Mouse (Mus musculus): Measurements from ENCODE around the gene Mgat5. TPM values are rescaled to one million over a fixed set of nuclear protein-coding genes. Genes with fewer than 3 reads are reported as not detected.
A peak's percentile ranks its signal among the peaks of the same experiment; 100 is the strongest.

Gene Mgat5
- polyA plus RNA-seq, 1 experiment from 2014 or later = 9.6 TPM

DNA sequence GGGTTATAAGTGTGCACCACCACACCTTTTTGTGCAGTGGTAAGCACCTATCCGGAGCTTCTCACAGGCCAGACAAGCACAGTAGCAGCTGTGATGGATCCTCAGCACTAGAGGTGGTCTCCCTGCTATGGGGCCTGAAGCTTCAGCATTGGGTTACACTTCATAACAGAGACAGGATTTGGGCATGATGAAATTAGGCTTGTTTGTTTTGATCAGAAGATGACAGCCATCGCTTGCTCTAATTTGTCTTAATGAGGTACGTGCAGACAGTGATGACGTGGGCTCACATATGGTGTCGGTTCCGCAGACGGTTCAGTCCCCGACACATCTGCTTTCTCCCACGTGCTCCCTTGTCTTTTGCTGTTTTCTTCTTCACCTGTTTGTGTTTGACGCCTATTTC, 132.9 kb downstream of the Mgat5 start:
- no peak overlapping the region for H3K27ac ChIP-seq
- ATAC-seq (ENCODE audit: low FRiP score, low read depth) = no peak
- no peak overlapping the region for H3K4me3 ChIP-seq
- no peak overlapping the region for H3K9ac ChIP-seq
- H3K36me3 ChIP-seq = no peaks in the 10 kb centered on the region
- WGBS = 92% methylated on average over 10 of the region's 10 CpGs
- H3K27me3 ChIP-seq (replicated peaks) = no peaks in the 10 kb centered on the region
- no peaks in the 10 kb centered on the region for H3K9me3 ChIP-seq
- H3K4me1 ChIP-seq = peaks cover 7% of the 10 kb centered on the region; the same call in 1 of the 2 replicates
- no peak overlapping the region for H3K4me2 ChIP-seq (replicated peaks)

DNA sequence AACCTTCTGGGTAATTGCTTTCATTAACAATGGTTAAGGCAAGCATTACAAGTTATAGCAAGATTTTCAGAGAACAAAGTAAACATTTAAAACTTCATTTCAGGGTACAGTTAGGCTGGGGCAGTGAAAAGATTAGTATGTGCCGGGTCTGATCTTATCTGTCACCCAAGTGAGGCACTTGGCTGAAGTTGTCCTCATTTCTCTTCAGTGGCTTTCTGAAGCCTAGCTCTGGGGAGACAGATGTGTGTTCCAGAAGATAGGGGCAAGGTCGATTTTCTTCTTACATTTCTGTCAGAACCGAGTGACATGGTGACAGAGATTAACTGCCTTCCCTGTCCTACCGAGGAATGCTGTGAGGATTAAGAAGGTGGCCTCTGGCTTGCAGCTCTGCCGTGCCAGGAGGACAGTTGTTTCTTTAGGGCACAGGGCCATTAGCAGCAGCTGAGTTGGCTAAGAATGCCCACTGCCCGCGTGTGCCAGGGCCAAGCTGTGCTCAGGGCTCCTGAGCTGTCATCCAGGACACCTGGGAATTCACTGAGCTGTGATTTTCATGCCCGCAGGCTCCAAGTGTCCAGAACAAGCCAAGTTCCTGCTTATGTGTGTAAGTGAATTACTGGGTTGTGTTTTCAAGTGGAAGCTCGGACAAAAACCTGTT, 134.1 kb downstream of the Mgat5 start:
- Histone ChIP-seq H3K4me1 (peaks cover 7% of the 10 kb centered on the region; the same call in 1 of the 2 replicates), H3K27me3 (replicated peaks) (no peaks in the 10 kb centered on the region), H3K27ac (no peak overlapping the region), H3K36me3 (no peaks in the 10 kb centered on the region), H3K9me3 (no peaks in the 10 kb centered on the region), H3K4me3 (no peak overlapping the region), H3K4me2 (replicated peaks) (no peak overlapping the region), H3K9ac (no peak overlapping the region)
- ATAC-seq (ENCODE audit: low FRiP score, low read depth) = no peak
- 78% methylated on average over 9 of the region's 9 CpGs for WGBS

DNA sequence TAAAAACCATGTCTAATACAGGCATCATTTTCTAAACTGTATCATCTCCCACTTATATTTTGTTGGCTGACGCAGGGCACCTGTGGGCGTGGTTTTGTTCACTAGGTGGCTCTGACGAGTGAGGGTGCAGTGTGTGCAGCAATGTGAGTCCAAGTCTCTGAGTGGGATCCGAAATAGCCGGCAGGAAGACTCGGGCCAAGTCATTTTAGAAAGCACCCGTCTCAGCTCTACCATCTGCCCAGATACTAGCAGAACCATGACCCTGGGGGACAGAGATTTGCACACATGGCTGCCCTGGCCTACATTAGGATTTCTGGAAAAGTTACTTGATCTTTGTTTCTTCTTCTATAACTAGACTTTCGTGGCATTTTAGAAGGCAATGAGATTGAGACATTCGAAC, 135.5 kb downstream of the Mgat5 start:
- Histone ChIP-seq H3K9ac (no peak overlapping the region), H3K4me3 (no peak overlapping the region), H3K9me3 (no peaks in the 10 kb centered on the region), H3K27me3 (replicated peaks) (no peaks in the 10 kb centered on the region), H3K4me2 (replicated peaks) (no peak overlapping the region), H3K36me3 (no peaks in the 10 kb centered on the region), H3K27ac (no peak overlapping the region), H3K4me1 (peaks cover 7% of the 10 kb centered on the region; the same call in 1 of the 2 replicates)
- WGBS = 94% methylated on average over 9 of the region's 9 CpGs
- ATAC-seq (ENCODE audit: low FRiP score, low read depth) = no peak

GRCm38 (mm10) chr1:127344913-127345312, 140.1 kb downstream of the Mgat5 start:
- 87% methylated on average over 9 of the region's 9 CpGs for WGBS
- no peaks in the 10 kb centered on the region for H3K9me3 ChIP-seq
- no peak overlapping the region for H3K4me2 ChIP-seq (replicated peaks)
- H3K27ac ChIP-seq = no peak overlapping the region
- H3K4me1 ChIP-seq = peaks cover 6% of the 10 kb centered on the region; the same call in 1 of the 2 replicates
- no peak overlapping the region for H3K4me3 ChIP-seq
- H3K27me3 ChIP-seq (replicated peaks) = no peaks in the 10 kb centered on the region
- no peaks in the 10 kb centered on the region for H3K36me3 ChIP-seq
- H3K9ac ChIP-seq = no peak overlapping the region
- ATAC-seq (ENCODE audit: low FRiP score, low read depth) = no peak

DNA sequence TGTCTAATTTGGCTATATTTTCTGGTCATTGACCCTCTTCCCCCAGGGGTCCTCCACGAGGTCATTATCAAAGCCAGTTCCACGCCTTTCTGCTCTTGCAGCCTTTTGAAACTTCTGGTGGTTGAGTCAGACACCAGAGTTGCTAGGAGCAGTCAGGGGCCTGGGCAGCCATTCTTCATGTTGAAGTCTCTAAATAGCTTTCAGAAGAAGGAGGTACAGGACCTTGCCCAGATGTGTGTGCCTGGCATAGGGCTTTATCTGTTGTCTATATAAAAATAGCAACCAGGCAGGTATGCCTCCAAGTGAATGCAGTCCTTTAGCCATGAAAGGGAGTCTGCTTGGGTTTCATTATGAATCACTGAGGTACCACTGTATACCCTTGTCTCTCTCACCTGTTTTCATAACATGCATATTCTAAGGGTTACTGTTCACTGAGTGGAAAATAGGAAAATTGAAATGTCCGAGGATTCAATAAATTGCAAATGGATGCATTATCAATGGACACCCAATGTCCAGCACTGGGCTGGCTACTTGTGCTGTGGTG, 141.9 kb downstream of the Mgat5 start:
- ATAC-seq (ENCODE audit: low FRiP score, low read depth) = no peak
- 47% methylated on average over 3 of the region's 3 CpGs for WGBS

DNA sequence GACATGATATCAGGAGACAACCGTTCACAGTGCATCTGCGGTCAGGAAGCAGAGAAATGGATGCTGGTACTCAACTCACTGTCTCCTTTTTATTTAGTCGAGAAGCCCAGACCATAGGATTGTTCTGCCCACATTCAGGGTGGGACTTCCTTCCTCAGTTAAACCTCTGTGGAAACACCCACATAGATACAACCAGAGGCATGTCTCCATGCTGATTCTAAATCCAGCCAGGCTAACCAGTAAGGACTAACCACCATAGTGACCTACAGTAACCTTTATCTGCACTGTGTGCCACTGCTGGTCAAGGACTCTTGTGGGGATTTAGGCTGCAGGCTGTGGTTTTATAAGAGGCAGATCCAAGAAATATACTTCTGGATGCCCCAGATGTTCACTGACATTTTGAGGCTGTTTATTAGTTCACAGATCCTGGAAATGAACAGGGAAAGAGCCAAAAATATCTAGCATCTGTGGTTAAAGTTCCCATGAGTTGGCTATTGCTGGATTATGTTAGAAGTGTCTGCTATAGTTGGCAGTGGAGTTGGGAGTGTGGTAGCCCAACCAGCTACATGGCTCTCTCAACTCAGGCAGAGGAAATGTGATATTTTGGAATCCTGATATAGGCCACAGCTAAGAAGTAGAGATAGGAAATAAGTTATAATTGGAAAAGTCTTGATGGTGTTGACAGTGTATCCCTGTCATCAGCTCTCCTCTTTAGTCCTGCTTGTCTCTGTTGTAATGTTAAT, 143.2 kb downstream of the Mgat5 start:
- 0 out of 2 replicates have a peak, but pooled peaks have one; percentile 15 for ATAC-seq (ENCODE audit: low FRiP score, low read depth)
- no peaks in the 10 kb centered on the region for H3K36me3 ChIP-seq
- no peak overlapping the region for H3K9ac ChIP-seq
- H3K27ac ChIP-seq = no peak overlapping the region
- WGBS = 92% methylated on average over 3 of the region's 3 CpGs
- no peaks in the 10 kb centered on the region for H3K27me3 ChIP-seq (replicated peaks)
- H3K9me3 ChIP-seq = no peaks in the 10 kb centered on the region
- peaks cover 6% of the 10 kb centered on the region; the same call in 1 of the 2 replicates for H3K4me1 ChIP-seq
- H3K4me3 ChIP-seq = no peak overlapping the region
- no peak overlapping the region for H3K4me2 ChIP-seq (replicated peaks)

More for the DNA sequence above, 141.9 kb downstream of the Mgat5 start:
- no peak overlapping the region for H3K4me2 ChIP-seq (replicated peaks)
- no peaks in the 10 kb centered on the region for H3K9me3 ChIP-seq
- no peak overlapping the region for H3K9ac ChIP-seq
- peaks cover 6% of the 10 kb centered on the region; the same call in 1 of the 2 replicates for H3K4me1 ChIP-seq
- no peak overlapping the region for H3K4me3 ChIP-seq
- H3K27me3 ChIP-seq (replicated peaks) = no peaks in the 10 kb centered on the region
- no peaks in the 10 kb centered on the region for H3K36me3 ChIP-seq
- H3K27ac ChIP-seq = no peak overlapping the region

DNA sequence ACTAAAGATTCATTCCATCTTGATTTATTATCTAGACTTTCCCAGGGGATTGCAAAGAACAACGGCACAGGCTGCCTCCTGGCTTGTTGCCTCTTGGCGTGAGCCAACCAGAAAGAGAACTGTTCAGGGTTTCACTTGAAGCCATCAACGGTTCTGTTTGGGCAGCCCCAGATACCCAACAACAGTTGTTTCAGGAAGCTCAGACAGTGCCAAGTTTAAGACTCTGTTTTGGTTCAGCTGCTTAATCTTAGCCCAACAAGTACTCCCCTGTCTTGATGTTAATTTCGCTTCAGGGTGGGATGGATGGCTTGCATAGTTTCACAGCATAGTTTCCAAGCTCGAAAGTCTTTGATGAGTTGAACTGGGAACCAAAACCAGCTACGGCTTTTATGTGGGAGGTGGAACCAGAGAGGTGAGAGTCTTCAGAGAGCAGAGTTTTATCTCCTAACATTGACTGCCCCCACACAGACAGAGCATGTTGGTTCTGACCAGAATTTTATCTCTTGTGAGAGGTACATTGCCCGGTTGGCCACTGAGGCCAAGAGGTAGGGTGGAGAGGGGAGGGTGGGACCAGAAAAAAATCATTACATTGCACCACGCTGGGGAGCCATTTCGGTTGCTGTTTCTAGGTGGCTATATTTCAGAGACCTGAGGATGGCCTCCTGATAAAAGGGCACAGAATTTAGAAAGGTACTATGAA, 144.0 kb downstream of the Mgat5 start:
- H3K9me3 ChIP-seq = no peaks in the 10 kb centered on the region
- no peak overlapping the region for H3K4me3 ChIP-seq
- H3K27me3 ChIP-seq (replicated peaks) = no peaks in the 10 kb centered on the region
- no peak overlapping the region for H3K27ac ChIP-seq
- no peak overlapping the region for H3K4me2 ChIP-seq (replicated peaks)
- no peaks in the 10 kb centered on the region for H3K36me3 ChIP-seq
- WGBS = 58% methylated on average over 9 of the region's 9 CpGs
- peaks cover 6% of the 10 kb centered on the region; the same call in 1 of the 2 replicates for H3K4me1 ChIP-seq
- no peak overlapping the region for H3K9ac ChIP-seq
- ATAC-seq (ENCODE audit: low FRiP score, low read depth) = peak; percentile 57; the same call in 1 of the 2 replicates

- 94% methylated on average over 12 of the region's 12 CpGs for WGBS
- no peaks in the 10 kb centered on the region for H3K36me3 ChIP-seq
- no peak overlapping the region for H3K9ac ChIP-seq
- H3K4me1 ChIP-seq = peaks cover 4% of the 10 kb centered on the region; the same call in 1 of the 2 replicates
- H3K4me3 ChIP-seq = no peak overlapping the region
- no peak for ATAC-seq (ENCODE audit: low FRiP score, low read depth)
- no peaks in the 10 kb centered on the region for H3K9me3 ChIP-seq
- no peak overlapping the region for H3K27ac ChIP-seq
- H3K27me3 ChIP-seq (replicated peaks) = no peaks in the 10 kb centered on the region
- H3K4me2 ChIP-seq (replicated peaks) = no peak overlapping the region
Observed at GRCm38 (mm10) chr1:127351380-127352057, 146.7 kb downstream of the Mgat5 start.

DNA sequence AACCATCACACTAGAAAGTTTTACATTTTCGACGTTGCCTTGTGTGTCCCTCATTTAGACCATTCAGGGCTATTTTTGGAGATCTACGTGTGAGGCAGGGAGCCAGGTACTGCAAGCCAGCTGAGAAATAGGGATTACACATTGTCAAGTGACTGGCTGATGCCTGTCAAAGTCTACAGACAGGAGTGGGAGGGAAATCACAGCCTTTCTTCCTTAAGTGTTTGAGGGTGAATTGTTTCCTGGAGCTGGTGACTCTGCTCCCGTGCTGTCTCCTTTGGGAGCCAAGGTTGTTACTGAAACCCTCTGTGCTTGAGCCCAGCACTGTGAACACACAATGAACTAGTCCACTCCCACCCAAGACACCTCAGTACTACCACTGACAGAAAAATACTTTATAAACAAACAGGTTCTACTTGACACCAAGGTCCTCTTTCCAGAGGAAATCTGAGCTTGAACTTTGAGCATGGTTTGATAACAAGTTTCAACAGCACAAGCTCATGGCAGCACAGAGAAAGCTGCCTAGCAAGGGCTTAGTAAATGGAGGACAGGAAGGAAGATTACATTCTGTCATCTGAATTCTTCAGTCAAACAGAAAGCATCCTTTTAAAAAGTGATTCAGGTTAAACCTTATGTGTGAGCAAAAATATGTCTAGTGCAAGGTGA, 147.4 kb downstream of the Mgat5 start:
- 89% methylated on average over 4 of the region's 4 CpGs for WGBS
- no peak overlapping the region for H3K4me3 ChIP-seq

GRCm38 (mm10) chr1:127353408-127353807, 148.6 kb downstream of the Mgat5 start:
- WGBS = 82% methylated on average over 9 of the region's 9 CpGs
- no peak overlapping the region for H3K9ac ChIP-seq
- no peaks in the 10 kb centered on the region for H3K27me3 ChIP-seq (replicated peaks)
- ATAC-seq (ENCODE audit: low FRiP score, low read depth) = no peak
- H3K27ac ChIP-seq = no peak overlapping the region
- H3K4me2 ChIP-seq (replicated peaks) = no peak overlapping the region
- no peaks in the 10 kb centered on the region for H3K36me3 ChIP-seq
- no peak overlapping the region for H3K4me3 ChIP-seq
- peaks cover 3% of the 10 kb centered on the region; the same call in 1 of the 2 replicates for H3K4me1 ChIP-seq
- H3K9me3 ChIP-seq = no peaks in the 10 kb centered on the region

More for the DNA sequence above, 147.4 kb downstream of the Mgat5 start:
- Histone ChIP-seq H3K4me2 (replicated peaks) (no peak overlapping the region), H3K9me3 (no peaks in the 10 kb centered on the region), H3K4me1 (peaks cover 3% of the 10 kb centered on the region; the same call in 1 of the 2 replicates), H3K27ac (no peak overlapping the region), H3K27me3 (replicated peaks) (no peaks in the 10 kb centered on the region), H3K9ac (no peak overlapping the region), H3K36me3 (no peaks in the 10 kb centered on the region)
- no peak for ATAC-seq (ENCODE audit: low FRiP score, low read depth)

GRCm38 (mm10) chr1:127354152-127354551, 149.3 kb downstream of the Mgat5 start:
- H3K9me3 ChIP-seq = no peaks in the 10 kb centered on the region
- no peaks in the 10 kb centered on the region for H3K36me3 ChIP-seq
- no peak overlapping the region for H3K9ac ChIP-seq
- ATAC-seq (ENCODE audit: low FRiP score, low read depth) = no peak
- no peaks in the 10 kb centered on the region for H3K27me3 ChIP-seq (replicated peaks)
- H3K4me1 ChIP-seq = no peaks in the 10 kb centered on the region
- 85% methylated on average over 5 of the region's 5 CpGs for WGBS
- H3K4me3 ChIP-seq = no peak overlapping the region
- no peak overlapping the region for H3K4me2 ChIP-seq (replicated peaks)
- H3K27ac ChIP-seq = no peak overlapping the region
